Mouse (Mus musculus) lung, adult 2 months (tissue): ENCODE results near the gene Zcchc24. TPM values are rescaled to one million over a fixed set of nuclear protein-coding genes. Genes with fewer than 3 reads are reported as not detected.

ENCODE experiments used
- DNase-seq: peaks from one replicate; pipeline ENCODE4 v3.0.0; 2022
- H3K4me1 ChIP-seq: fragments of 200-500 bp; 2 replicates; pipeline ENCODE4 v1.6.1; 2011; ENCODE audit warnings: low read length; ENCODE audit not compliant: control insufficient read depth, insufficient read depth
- H3K4me3 ChIP-seq: fragments of 200-500 bp; replicated peaks from 2 replicates; pipeline ENCODE3; 2011; ENCODE audit warnings: low read depth, mild to moderate bottlenecking, control low read depth, low read length; ENCODE audit errors: extremely low read depth
- CTCF ChIP-seq: fragments of 200-500 bp; IDR thresholded peaks from 2 replicates; pipeline ENCODE4 v1.5.1; 2011; ENCODE audit warnings: mild to moderate bottlenecking, low read length, control low read depth; ENCODE audit not compliant: insufficient read depth
- POLR2A ChIP-seq: fragments of 200-500 bp; IDR thresholded peaks from 2 replicates; pipeline ENCODE4 v1.6.1; 2011; ENCODE audit warnings: low read depth, mild to moderate bottlenecking, control low read depth, low read length, borderline replicate concordance; ENCODE audit errors: extremely low read depth
- WGBS: fragments of 180-500 bp; shearing (Covaris S2); methylation state at CpG from one replicate; pipeline ENCODE4 v1.1.7; 2018; 5-methylcytosine and 5-hydroxymethylcytosine counted together
- polyA plus RNA-seq: library from polyadenylated mRNA; depleted of rRNA; stranded (reverse); fragments of >200 nt; gene quantifications from 2 replicates; pipeline ENCODE4 v1.2.3, GENCODE M21; 2012

Zcchc24 gene
- polyA plus RNA-seq, 1 experiment: 41.7 TPM

GRCm38 (mm10) chr14:25765921-25766320, 2.9 kb downstream of the Zcchc24 start:
- TF ChIP-seq POLR2A: no peak
- no peak for TF ChIP-seq CTCF
- WGBS: 34% methylated on average over 8 of the region's 8 CpGs
- H3K4me1 ChIP-seq: peaks cover 13% of the 10 kb centered on the region
- H3K4me3 ChIP-seq: no peak overlapping the region
- no peak for DNase-seq

DNA sequence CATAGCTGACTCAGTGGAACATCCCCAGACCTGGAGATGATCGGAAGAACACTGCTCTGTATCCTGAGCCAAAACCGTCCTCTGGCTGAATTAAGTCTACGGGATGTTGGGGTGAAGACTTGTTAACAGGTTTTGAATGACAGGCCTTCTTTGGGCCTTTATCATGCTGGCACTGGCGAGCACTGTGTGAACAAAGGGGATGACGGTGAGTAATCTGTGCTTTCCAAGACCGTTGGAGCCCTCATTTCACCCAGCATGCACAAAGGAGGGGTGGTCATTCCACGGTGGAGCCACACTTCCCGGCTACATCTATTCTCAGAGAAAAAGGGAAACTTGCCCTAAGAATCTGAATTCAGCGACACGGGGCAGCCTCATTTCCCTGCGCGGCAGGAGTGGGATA, 3.7 kb downstream of the Zcchc24 start:
- H3K4me1 ChIP-seq: peaks cover 18% of the 10 kb centered on the region
- H3K4me3 ChIP-seq: no peak overlapping the region
- 60% methylated on average over 12 of the region's 12 CpGs for WGBS
- DNase-seq: no peak
- TF ChIP-seq POLR2A: no peak
- no peak for TF ChIP-seq CTCF

GRCm38 (mm10) chr14:25761184-25761583, 7.7 kb downstream of the Zcchc24 start:
- no peak overlapping the region for H3K4me3 ChIP-seq
- no peak for DNase-seq
- 95% methylated on average over 5 of the region's 5 CpGs for WGBS
- peaks cover 18% of the 10 kb centered on the region for H3K4me1 ChIP-seq
- TF ChIP-seq POLR2A (no peak), CTCF (no peak)

- Histone ChIP-seq H3K4me3 (no peak overlapping the region), H3K4me1 (peaks cover 13% of the 10 kb centered on the region)
- no peak for DNase-seq
- TF ChIP-seq CTCF (no peak), POLR2A (no peak)
- 22% methylated on average over 8 of the region's 8 CpGs for WGBS
Observed at GRCm38 (mm10) chr14:25759981-25760537, 8.8 kb downstream of the Zcchc24 start.

DNA sequence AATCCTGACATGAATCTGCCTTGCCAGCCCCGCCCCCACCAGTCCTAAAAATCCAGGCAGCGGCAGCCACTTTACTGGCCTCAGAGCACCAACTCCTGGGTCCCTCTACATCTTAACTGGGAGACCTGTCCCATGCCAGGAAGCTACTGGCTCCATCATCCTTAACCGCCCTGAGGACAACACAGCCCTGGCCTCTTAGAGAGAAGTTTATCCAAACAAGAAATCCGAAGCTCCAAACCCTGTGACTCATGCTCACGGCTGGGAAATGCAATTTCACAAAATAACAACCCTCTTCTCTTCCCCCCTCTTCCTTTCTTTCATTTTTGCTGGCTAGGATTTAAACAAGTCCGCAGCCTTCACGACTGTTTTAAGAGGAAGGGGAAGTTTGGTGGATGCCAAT, 9.3 kb downstream of the Zcchc24 start:
- H3K4me3 ChIP-seq: no peak overlapping the region
- WGBS: 22% methylated on average over 7 of the region's 7 CpGs
- no peak for DNase-seq
- H3K4me1 ChIP-seq: peaks cover 13% of the 10 kb centered on the region
- no peak for TF ChIP-seq CTCF
- TF ChIP-seq POLR2A: no peak

DNA sequence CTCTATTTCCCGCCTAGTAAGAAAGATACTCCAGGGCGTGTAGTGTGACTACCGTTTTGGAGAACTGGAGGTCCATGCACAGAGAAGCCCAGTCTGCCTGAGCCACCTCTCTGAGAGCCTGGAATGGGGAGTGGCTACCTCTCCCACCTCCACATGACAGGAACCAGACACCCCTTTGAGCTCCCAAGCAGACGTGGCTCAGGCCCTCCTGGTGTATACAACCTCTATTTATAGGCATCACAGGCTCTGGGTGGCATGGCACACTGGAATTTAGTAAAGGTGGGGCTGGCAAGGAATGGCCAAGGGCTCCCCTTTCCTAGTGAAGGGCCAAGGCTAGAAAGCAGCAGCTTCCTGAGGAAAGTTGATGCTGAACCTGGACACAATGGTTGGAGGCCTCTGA, 10.9 kb downstream of the Zcchc24 start:
- WGBS: 67% methylated on average over 4 of the region's 4 CpGs
- H3K4me3 ChIP-seq: no peak overlapping the region
- peaks cover 18% of the 10 kb centered on the region for H3K4me1 ChIP-seq
- TF ChIP-seq CTCF (no peak), POLR2A (no peak)
- DNase-seq: no peak

DNA sequence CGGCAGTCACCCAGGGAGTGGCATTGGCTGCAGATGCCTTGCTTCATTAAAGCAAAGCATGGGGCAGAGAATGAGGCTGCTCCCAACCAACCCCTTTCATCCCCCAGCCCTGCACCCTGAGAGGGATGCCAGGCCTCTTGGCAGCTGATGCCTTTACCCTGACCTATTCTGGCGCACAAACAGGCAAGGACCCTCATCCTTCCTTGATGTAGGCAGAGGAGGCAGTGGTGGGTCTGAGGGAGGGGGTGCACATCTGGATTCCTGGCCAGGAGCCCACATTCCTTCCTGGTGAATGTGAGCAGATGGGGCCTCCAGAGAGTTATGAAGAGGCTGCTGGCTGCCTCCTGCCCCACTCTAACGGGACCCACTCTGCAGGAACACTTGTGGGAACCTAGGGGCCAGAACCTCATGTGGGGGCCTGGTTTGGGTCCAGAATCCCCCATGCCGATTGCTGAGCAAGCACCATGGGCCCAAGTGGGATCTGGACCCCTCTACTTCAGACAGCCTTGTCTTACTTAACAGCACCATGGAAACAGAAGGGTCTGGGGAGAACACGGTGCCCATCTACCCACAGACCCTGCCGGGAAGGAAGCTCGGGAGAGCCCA, 12.4 kb downstream of the Zcchc24 start:
- no peak overlapping the region for H3K4me3 ChIP-seq
- DNase-seq: no peak
- 62% methylated on average over 7 of the region's 7 CpGs for WGBS
- no peak for TF ChIP-seq POLR2A
- no peak for TF ChIP-seq CTCF
- H3K4me1 ChIP-seq: peaks cover 18% of the 10 kb centered on the region

DNA sequence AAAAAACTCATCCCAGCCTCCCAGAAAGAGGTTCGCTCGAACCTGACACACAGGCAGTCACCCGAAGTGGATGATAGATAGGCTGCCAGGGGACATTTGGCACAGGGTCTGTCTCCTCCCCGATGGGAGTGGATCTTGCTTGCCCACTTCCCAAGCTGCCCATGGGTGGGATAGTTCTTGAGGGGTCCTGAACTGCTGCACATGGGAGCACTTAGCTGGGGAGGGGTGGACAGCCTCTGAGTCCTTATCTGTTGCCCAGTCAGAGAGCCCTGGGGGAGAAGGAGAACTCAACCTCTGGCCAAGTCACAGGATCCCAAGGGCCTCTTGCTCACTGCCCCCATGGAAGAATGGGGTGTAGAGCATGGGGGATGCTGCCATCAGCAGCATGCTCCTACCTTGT, 13.3 kb downstream of the Zcchc24 start:
- TF ChIP-seq POLR2A: no peak
- TF ChIP-seq CTCF: no peak
- Histone ChIP-seq H3K4me3 (no peak overlapping the region), H3K4me1 (peaks cover 16% of the 10 kb centered on the region)
- DNase-seq: no peak
- 49% methylated on average over 4 of the region's 4 CpGs for WGBS

- H3K4me3 ChIP-seq: no peak overlapping the region
- DNase-seq: no peak
- WGBS: 65% methylated on average over 19 of the region's 19 CpGs
- TF ChIP-seq POLR2A: no peak
- no peak for TF ChIP-seq CTCF
- peaks cover 10% of the 10 kb centered on the region for H3K4me1 ChIP-seq
Observed at GRCm38 (mm10) chr14:25754531-25755484, 14.0 kb downstream of the Zcchc24 start.
